Mouse (Mus musculus): ENCODE results near the gene Mrps12. TPM values are rescaled to one million over a fixed set of nuclear protein-coding genes. Genes with fewer than 3 reads are reported as not detected.

The Mrps12 gene
- 65.5 and 68.1 TPM in 2 replicates for polyA plus RNA-seq (2012; rRNA removed; ENCODE audit: low replicate concordance)

DNA sequence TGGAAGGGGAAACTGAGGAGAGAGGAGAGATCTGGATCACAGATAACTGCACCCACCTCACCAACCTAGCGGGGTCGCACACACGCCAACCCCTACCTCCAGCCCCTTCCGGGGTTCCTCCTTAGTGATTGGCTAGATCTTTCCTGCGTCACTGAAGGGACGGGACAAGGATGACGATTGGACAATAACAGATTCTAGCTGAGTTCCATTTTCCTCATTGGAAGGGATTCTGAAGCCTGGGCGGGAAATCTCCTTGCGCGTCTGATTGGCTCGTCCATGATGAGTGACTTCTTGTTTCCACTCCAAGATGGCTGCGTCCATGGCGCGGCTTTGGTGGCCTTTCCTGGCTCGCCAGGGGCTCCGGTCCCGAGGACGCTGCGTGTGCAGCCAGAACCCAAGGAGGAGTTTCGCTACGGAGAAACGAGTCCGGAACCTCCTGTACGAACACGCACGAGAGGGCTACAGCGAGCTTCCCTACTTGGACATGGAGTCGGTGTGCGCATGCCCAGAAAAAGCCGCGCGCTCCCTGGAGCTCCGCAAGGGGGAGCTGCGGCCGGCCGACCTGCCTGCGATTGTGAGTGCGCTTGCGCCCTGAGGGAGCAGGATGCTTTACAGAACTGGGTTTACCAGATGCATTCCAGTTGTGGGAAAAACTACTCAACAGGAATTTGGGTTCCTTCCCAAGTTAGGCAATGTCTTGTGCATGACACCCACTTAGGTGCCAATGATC, at the start of gene Mrps12, which contains the start of gene Sars2:
Gene Mrps12, minus strand, starts transcription at position 112 of the 730 bp plus-strand sequence.
Gene Sars2, plus strand, starts transcription at position 284 of the 730 bp plus-strand sequence.

DNA sequence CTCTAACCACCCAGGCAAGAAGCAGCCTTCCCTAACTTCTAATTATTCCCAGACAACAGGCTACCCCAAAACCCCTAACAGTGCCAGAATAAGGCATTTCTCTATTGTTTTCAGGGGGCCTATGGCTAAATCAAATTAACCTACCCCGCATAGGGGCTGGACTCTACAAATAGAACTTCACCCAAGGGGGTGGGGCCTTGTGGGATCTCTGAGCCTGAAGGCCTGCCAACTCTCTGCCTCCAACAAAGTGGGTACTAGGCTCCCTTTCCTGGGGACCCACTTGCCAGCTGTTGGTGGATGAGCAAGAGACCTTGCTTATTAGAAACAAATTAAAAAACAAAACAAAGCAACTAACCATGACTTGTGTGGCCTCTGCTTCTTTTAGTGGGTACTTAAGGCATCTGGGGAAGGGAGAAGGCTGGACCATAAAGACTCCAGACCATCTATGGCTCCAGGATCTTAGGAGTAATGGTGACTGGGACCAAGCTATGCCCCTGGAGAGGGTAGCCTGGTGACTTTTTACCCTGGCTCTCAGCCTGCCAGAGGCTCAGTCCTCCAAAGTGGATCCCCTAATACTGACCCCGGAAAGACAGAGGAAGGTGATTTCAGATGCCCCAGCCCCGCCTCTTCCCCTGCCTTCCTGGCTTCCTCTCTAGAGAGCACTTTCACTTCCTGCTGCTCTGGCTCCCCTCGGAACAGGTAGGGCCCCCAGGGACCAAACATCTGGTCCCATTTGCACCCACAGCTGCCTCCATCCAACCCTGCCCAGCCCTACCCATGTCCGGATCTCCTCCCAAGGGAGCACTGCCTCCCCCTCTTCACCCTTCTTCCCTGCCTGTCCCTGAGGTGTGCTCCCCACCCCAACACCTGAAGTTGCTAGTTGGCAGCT, 46.9 kb upstream of the Mrps12 start, which contains the start of gene Rinl:
Gene Rinl, plus strand, starts transcription at position 663 of the 889 bp plus-strand sequence.

GRCm38 (mm10) chr7:28767462-28767965, 25.9 kb upstream of the Mrps12 start, which contains the start of gene Nfkbib:
TSS of gene Nfkbib (minus strand) at chr7:28767512.

DNA sequence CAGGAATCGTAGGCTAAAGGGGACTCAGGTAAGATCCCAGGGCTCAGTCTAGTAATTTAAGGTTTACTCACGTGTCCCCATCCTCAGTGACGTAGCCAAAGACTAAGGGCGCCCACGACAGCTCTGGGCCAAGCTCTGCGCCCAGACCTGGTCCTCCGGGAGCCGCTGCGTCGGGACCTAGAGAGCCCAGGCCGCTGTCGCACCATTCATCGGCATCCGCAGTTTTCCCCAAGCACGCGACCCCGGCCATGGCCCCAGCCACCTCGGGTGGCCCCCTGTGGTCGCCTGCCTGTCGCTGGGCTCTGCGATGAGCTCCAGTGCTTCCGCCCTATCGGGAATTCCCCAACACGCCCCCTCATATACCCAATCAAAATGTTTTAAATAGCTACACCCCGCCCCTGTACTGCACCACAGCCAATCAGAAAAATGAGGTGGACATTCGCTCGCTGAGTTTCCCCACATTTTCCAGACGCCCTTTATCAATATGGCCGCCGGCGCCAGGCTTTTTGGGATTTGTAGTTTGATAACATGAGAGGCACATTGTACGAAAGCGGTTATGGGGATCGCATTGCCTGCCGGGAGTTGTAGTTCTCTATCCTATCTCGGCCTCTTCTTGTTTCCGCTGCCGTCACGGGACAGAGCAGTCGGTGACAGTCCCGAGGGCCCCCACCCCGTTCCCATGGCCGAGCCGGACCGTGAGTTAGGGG, 24.7 kb upstream of the Mrps12 start, which contains the start of gene Sirt2:
Gene Sirt2, plus strand, starts transcription at position 563 of the 707 bp plus-strand sequence.

GRCm38 (mm10) chr7:28756079-28756478, 14.5 kb upstream of the Mrps12 start, which contains the start of gene Ccer2:
TSS of gene Ccer2 (plus strand) at chr7:28756174.

GRCm38 (mm10) chr7:28716590-28717281, 24.9 kb downstream of the Mrps12 start, which contains the start of gene Fbxo17:
TSS of gene Fbxo17 (plus strand) at chr7:28716804.

DNA sequence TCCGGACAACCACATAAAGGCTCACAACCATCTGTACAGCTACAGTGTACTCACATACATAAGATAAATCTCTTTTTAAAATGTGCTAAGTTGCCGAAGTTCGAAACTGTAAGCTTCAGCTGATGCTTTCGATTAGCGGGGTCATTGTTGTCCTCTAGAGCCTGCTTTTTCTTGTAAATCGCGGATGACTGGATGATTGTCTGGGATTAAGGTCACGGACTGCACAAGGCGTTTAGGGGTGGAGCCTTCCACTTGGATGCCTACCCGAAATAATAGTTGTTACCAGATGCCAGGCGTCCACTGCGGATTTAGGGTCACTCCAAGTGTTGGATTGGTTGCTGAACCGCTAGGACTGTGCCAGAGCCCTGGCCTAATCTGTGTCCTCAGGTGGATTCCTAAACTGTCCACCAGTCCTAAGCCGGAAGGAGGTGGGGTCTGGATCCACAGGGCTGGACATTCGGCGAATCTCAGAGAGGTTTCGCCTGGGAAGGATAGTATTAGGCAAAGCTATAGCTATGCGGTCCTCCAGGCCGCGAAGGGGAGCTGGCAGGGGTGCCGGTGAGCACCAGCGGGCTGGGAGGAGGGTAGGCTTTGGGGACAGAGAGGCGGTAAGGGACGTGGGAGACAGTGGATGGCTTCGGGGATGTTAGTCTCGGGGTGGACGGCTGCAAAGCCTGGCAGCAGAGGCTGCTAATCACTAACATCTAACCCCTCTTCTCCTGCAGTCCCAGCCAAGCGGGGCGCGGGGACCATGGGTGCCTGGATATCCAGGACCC, 48.9 kb downstream of the Mrps12 start, which contains the start of gene Fbxo27:
Gene Fbxo27, plus strand, starts transcription at position 305 of the 776 bp plus-strand sequence.

Other genes with a start within 250 kb of the Mrps12 start
- not detected in 2 replicates for gene Ifnl2, start 231.4 kb downstream of the Mrps12 start, polyA plus RNA-seq (2012; rRNA removed; ENCODE audit: low replicate concordance)
- gene Ifnl3, start 219.0 kb downstream of the Mrps12 start, polyA plus RNA-seq (2012; rRNA removed; ENCODE audit: low replicate concordance): not detected in 2 replicates
- 0.76 and 0.83 TPM in 2 replicates for gene Sycn, start 200.9 kb downstream of the Mrps12 start, polyA plus RNA-seq (2012; rRNA removed; ENCODE audit: low replicate concordance)
- gene Nccrp1, start 194.6 kb downstream of the Mrps12 start, polyA plus RNA-seq (2012; rRNA removed; ENCODE audit: low replicate concordance): 0.11 TPM in 1 of 2 replicates, not detected in the other
- gene Samd4b, start 143.7 kb downstream of the Mrps12 start, polyA plus RNA-seq (2012; rRNA removed; ENCODE audit: low replicate concordance): 79.8 and 99.2 TPM in 2 replicates
- 13.7 and 30.0 TPM in 2 replicates for gene Pak4, start 143.6 kb downstream of the Mrps12 start, polyA plus RNA-seq (2012; rRNA removed; ENCODE audit: low replicate concordance)
- gene Acp7, start 110.5 kb downstream of the Mrps12 start, polyA plus RNA-seq (2012; rRNA removed; ENCODE audit: low replicate concordance): not detected in 2 replicates
- 7.1 and 21.8 TPM in 2 replicates for gene Fbxo27, start 49.0 kb downstream of the Mrps12 start, polyA plus RNA-seq (2012; rRNA removed; ENCODE audit: low replicate concordance)
- gene Fbxo17, start 25.0 kb downstream of the Mrps12 start, polyA plus RNA-seq (2012; rRNA removed; ENCODE audit: low replicate concordance): 1.8 and 6.7 TPM in 2 replicates
- gene Sars2, start 172 bp upstream of the Mrps12 start, polyA plus RNA-seq (2012; rRNA removed; ENCODE audit: low replicate concordance): 17.2 and 24.2 TPM in 2 replicates
- gene Ccer2, start 14.4 kb upstream of the Mrps12 start, polyA plus RNA-seq (2012; rRNA removed; ENCODE audit: low replicate concordance): not detected in 2 replicates
- gene Sirt2, start 24.9 kb upstream of the Mrps12 start, polyA plus RNA-seq (2012; rRNA removed; ENCODE audit: low replicate concordance): 116 and 128 TPM in 2 replicates
- 31.7 and 33.5 TPM in 2 replicates for gene Nfkbib, start 25.7 kb upstream of the Mrps12 start, polyA plus RNA-seq (2012; rRNA removed; ENCODE audit: low replicate concordance)
- gene Rinl, start 47.1 kb upstream of the Mrps12 start, polyA plus RNA-seq (2012; rRNA removed; ENCODE audit: low replicate concordance): 5.6 and 8.0 TPM in 2 replicates
- 301 and 463 TPM in 2 replicates for gene Hnrnpl, start 66.7 kb upstream of the Mrps12 start, polyA plus RNA-seq (2012; rRNA removed; ENCODE audit: low replicate concordance)
- gene Ech1, start 83.4 kb upstream of the Mrps12 start, polyA plus RNA-seq (2012; rRNA removed; ENCODE audit: low replicate concordance): 516 and 1,100 TPM in 2 replicates
- gene Lgals4, start 92.0 kb upstream of the Mrps12 start, polyA plus RNA-seq (2012; rRNA removed; ENCODE audit: low replicate concordance): 29.7 and 44.7 TPM in 2 replicates
- gene Lgals7, start 122.0 kb upstream of the Mrps12 start, polyA plus RNA-seq (2012; rRNA removed; ENCODE audit: low replicate concordance): 7.4 and 19.9 TPM in 2 replicates
- 0.85 and 2.6 TPM in 2 replicates for gene Capn12, start 139.6 kb upstream of the Mrps12 start, polyA plus RNA-seq (2012; rRNA removed; ENCODE audit: low replicate concordance)
- 420 and 464 TPM in 2 replicates for gene Actn4, start 220.5 kb upstream of the Mrps12 start, polyA plus RNA-seq (2012; rRNA removed; ENCODE audit: low replicate concordance)
- gene Eif3k, start 240.0 kb upstream of the Mrps12 start, polyA plus RNA-seq (2012; rRNA removed; ENCODE audit: low replicate concordance): 291 and 376 TPM in 2 replicates
- 8.4 and 8.8 TPM in 2 replicates for gene Map4k1, start 240.2 kb upstream of the Mrps12 start, polyA plus RNA-seq (2012; rRNA removed; ENCODE audit: low replicate concordance)